Comparison of ENCODE assay signal across 8 mouse cellular contexts in the genomic region with DNA sequence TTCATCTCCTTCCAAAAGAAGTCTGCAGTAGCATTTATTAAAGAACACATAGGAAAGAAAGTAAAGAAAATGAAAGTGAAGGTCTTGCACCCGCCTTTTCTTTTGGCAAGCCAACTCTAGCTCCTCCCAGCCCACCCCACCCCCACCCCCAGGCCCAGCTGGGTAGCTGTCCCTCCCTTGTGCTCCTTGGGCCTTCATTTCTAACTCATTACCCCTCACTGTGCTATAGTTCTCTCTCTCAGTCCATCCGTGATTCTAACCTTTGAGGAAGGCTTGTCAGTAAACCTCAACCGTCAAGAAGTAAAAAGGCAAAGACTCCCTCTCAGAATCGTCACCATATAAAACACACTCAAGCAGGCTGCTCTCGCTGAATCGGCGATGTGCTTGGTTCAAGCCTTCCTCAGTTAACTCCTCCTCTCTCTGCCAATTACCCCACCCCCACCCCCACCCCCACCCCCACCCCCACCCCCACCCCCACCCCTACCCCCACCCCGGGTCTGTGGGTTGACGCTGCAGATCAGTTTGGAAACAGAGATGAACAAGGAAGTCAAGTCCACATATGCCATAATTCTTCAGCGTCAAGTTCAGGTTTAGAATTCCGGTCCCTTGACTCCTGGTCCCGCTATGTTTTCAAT. TPM values are rescaled to one million over a fixed set of nuclear protein-coding genes. Genes with fewer than 3 reads are reported as not detected.
A peak's percentile ranks its signal among the peaks of the same experiment; 100 is the strongest.
DNase-seq lines count a peak whose midpoint lies in the region; ATAC-seq and TF ChIP-seq lines count a peak whose summit lies in the region.

No protein-coding gene starts in this region.

- H3K9ac ChIP-seq in lung, embryonic 16.5 days (ENCODE audit: low read length), result peak overlapping the region; percentile 26; the same call in 1 of the 2 replicates
- no peak overlapping the region for H3K9ac ChIP-seq in embryonic facial prominence, embryonic 15.5 days

- intact Hi-C loops in left cerebral cortex, postnatal 25 days (cut with DNase I), result no loop called here

- H3K4me3 ChIP-seq in lung, embryonic 16.5 days (ENCODE audit: low read length), result no peak overlapping the region
- no peak overlapping the region for H3K4me3 ChIP-seq in embryonic facial prominence, embryonic 15.5 days (replicated peaks)
- H3K4me3 ChIP-seq in limb, embryonic 10.5 days, result peak overlapping the region; percentile 22; the same call in 1 of the 2 replicates
- H3K4me3 ChIP-seq in olfactory bulb, adult 2 months (ENCODE audit: insufficient read depth, low read depth, low read length), result no peak overlapping the region

- no peak for DNase-seq in lung, postnatal 4 days
- DNase-seq in limb, embryonic 10.5 days (ENCODE audit: low spot score), result no peak
- DNase-seq in left cerebral cortex, postnatal 25 days (ENCODE audit: low spot score in 2 of 2), result no peak
- DNase-seq in urinary bladder, postnatal 25 days (ENCODE audit: low spot score), result no peak
- DNase-seq in urinary bladder, postnatal 4 days (ENCODE audit: low spot score in 2 of 2), result no peak

- H3K4me2 ChIP-seq in lung, embryonic 16.5 days (ENCODE audit: low read depth, low read length), result peak overlapping the region; percentile 45
- H3K4me2 ChIP-seq in embryonic facial prominence, embryonic 15.5 days (replicated peaks), result peak overlapping the region; percentile 15

- H3K4me1 ChIP-seq in lung, embryonic 16.5 days (replicated peaks; ENCODE audit: control insufficient read depth, insufficient read depth, low read length), result peaks cover 9% of the 10 kb centered on the region; the same call in 1 of the 2 replicates
- peaks cover 9% of the 10 kb centered on the region for H3K4me1 ChIP-seq in embryonic facial prominence, embryonic 15.5 days
- H3K4me1 ChIP-seq in limb, embryonic 10.5 days, result peaks cover 25% of the 10 kb centered on the region
- H3K4me1 ChIP-seq in olfactory bulb, adult 2 months (ENCODE audit: control insufficient read depth, insufficient read depth, low read length), result no peaks in the 10 kb centered on the region

- no peak for TF ChIP-seq CTCF in olfactory bulb, adult 2 months (IDR thresholded peaks at IDR 0.05; ENCODE audit: insufficient read depth, low read depth, low read length)

- no peaks in the 10 kb centered on the region for H3K9me3 ChIP-seq in lung, embryonic 16.5 days (ENCODE audit: control insufficient read depth, low read length)
- H3K9me3 ChIP-seq in embryonic facial prominence, embryonic 15.5 days (replicated peaks), result no peaks in the 10 kb centered on the region
- no peaks in the 10 kb centered on the region for H3K9me3 ChIP-seq in limb, embryonic 10.5 days (replicated peaks)

- 16% methylated on average over 12 of the region's 12 CpGs for WGBS in lung, embryonic 16.5 days
- WGBS in embryonic facial prominence, embryonic 15.5 days, result 21% methylated on average over 12 of the region's 12 CpGs
- 19% methylated on average over 12 of the region's 12 CpGs for WGBS in limb, embryonic 10.5 days
- WGBS in olfactory bulb, adult 2 months, result 7% methylated on average over 12 of the region's 12 CpGs

- no peak for TF ChIP-seq POLR2A in olfactory bulb, adult 2 months (IDR thresholded peaks at IDR 0.05; ENCODE audit: insufficient read depth, low read depth, low read length)

- ATAC-seq in lung, embryonic 16.5 days (ENCODE audit: low read depth), result peak; percentile 44; the same call in 1 of the 2 replicates
- ATAC-seq in embryonic facial prominence, embryonic 15.5 days (ENCODE audit: insufficient number of reproducible peaks, low FRiP score, low TSS enrichment, low read depth), result no peak

- 0 out of 2 replicates have a peak overlapping the region, but pooled peaks have one; percentile 27 for H3K27ac ChIP-seq in lung, embryonic 16.5 days (ENCODE audit: low read length)
- H3K27ac ChIP-seq in embryonic facial prominence, embryonic 15.5 days (replicated peaks), result no peak overlapping the region
- H3K27ac ChIP-seq in limb, embryonic 10.5 days, result peak overlapping the region; percentile 53; the same call in 1 of the 2 replicates
- H3K27ac ChIP-seq in olfactory bulb, adult 2 months (ENCODE audit: insufficient read depth, low read depth, low read length), result peak overlapping the region; percentile 69; the same call in 1 of the 2 replicates

- no peaks in the 10 kb centered on the region for H3K36me3 ChIP-seq in lung, embryonic 16.5 days (ENCODE audit: control insufficient read depth, insufficient read depth, low read length)
- no peaks in the 10 kb centered on the region for H3K36me3 ChIP-seq in embryonic facial prominence, embryonic 15.5 days
- no peaks in the 10 kb centered on the region for H3K36me3 ChIP-seq in limb, embryonic 10.5 days

- H3K27me3 ChIP-seq in lung, embryonic 16.5 days (ENCODE audit: control insufficient read depth, insufficient read depth, low read depth, low read length), result no peaks in the 10 kb centered on the region
- no peaks in the 10 kb centered on the region for H3K27me3 ChIP-seq in embryonic facial prominence, embryonic 15.5 days
- no peaks in the 10 kb centered on the region for H3K27me3 ChIP-seq in limb, embryonic 10.5 days (ENCODE audit: low read depth, poor library complexity, severe bottlenecking)

RNA-seq across cellular contexts. Expression of a gene that starts 5.9 kb away (rescaled TPM):
- polyA plus RNA-seq in lung, embryonic 16.5 days (2015; fragmentation: Nextera tagmentation; extraction: Ambion mirVana), result 23.5 and 25.2 TPM in 2 replicates
- 34.9 and 38.7 TPM in 2 replicates for polyA plus RNA-seq in embryonic facial prominence, embryonic 15.5 days (2015; fragmentation: Nextera tagmentation; extraction: Ambion mirVana)
- polyA plus RNA-seq in limb, embryonic 10.5 days (2016; fragmentation: Nextera tagmentation; extraction: Ambion mirVana), result 19.9 and 24.1 TPM in 2 replicates
- 294 and 312 TPM in 2 replicates for polyA plus RNA-seq in olfactory bulb, adult 2 months (2012; ENCODE audit: insufficient read depth, insufficient read length, low replicate concordance, missing spikeins)
- total RNA-seq in left cerebral cortex, postnatal 25 days (2021), result 100 to 1,000 TPM; 333 to 334 TPM
